Mouse (Mus musculus) brain, embryonic 14.5 days (tissue): ENCODE data around the gene Gm20662. TPM values are rescaled to one million over a fixed set of nuclear protein-coding genes. Genes with fewer than 3 reads are reported as not detected.

Source experiments
- DNase-seq: peaks from one replicate; pipeline ENCODE4 v3.0.0-alpha.2; 2011; ENCODE audit warnings: low read depth
- CTCF ChIP-seq: fragments of 200-500 bp; IDR thresholded peaks from 2 replicates; pipeline ENCODE4 v1.5.1; 2012; ENCODE audit warnings: inconsistent platforms, mild to moderate bottlenecking, moderate library complexity, borderline replicate concordance; ENCODE audit not compliant: insufficient read depth, insufficient read length; ENCODE audit errors: extremely low read depth
- POLR2A ChIP-seq: fragments of 200-500 bp; IDR thresholded peaks from 2 replicates; pipeline ENCODE4 v1.6.1; 2012; ENCODE audit warnings: mild to moderate bottlenecking, inconsistent platforms, borderline replicate concordance; ENCODE audit not compliant: poor library complexity, insufficient read depth, insufficient read length, severe bottlenecking; ENCODE audit errors: extremely low read depth
- polyA plus RNA-seq: library from polyadenylated mRNA; depleted of rRNA; stranded (reverse); fragments of >200 nt; gene quantifications from 2 replicates; pipeline ENCODE4 v1.2.3, GENCODE M21; 2012

The Gm20662 gene
- polyA plus RNA-seq, 1 experiment = 2.3 TPM

DNA sequence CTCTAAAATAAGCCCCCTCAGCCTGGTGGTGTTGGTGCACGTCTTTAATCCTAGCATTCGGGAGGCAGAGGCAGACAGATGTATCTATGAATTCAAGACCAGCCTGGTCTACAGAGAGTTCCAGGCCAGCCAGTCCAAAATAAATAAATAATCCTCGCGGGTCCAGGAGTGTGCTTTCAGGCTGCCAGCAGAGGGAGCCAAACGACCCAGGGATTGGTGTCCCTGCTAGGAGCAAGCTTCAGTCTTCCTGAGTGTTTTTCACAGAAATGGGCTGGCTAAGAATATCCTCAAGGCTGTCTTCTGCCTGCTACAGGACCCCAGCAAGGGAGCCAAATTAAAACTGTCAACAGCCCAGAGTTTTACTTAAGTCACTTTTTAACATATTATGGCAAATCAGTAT, 32.4 kb upstream of the Gm20662 start:
- DNase-seq = peak; percentile 86
- TF ChIP-seq CTCF (peak; percentile 96), POLR2A (no peak)

DNA sequence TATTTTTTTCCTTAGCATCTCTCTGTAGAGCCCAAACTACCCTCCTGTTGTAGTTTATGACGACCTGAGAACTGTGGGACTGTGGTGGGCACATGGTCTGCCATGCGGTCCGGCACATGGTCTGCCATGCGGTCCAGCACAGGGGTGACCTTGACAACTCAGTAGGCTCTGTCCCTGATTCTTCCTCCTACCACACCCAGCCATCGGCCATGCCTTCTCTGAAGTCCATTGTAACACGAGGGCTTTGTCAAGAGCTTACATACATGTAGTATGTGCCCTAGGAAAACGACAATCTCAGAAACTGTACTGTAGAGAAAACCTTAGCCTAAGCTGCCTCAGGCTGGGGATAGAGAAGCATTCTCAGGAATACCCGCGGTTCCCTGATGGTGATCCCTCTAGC, 31.5 kb upstream of the Gm20662 start:
- TF ChIP-seq CTCF (no peak), POLR2A (no peak)
- DNase-seq = no peak

DNA sequence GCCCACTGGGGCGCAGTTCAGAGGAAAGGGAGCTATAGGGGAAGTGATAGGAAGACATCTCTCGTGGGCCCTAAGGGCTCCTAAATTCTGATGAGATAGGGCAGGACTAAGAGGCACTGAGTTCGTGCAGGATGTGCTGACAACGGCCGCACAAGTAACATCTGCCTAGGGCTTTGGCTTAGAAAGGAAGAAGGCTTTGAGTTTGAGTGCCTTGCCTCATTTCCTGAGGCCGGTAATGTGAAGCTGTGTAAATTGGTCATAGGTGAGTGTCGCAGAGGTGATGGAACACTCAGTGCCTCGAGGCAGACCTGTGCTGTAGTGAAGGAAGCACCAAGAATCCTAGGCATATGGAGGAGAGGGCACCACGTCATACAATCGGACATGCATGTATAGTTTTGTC, 29.5 kb upstream of the Gm20662 start:
- no peak for DNase-seq

GRCm38 (mm10) chr9:107967437-107967836, 28.7 kb upstream of the Gm20662 start:
- TF ChIP-seq CTCF (no peak), POLR2A (no peak)
- no peak for DNase-seq

More for the DNA sequence above, 29.5 kb upstream of the Gm20662 start:
- TF ChIP-seq POLR2A (no peak), CTCF (no peak)

- DNase-seq = no peak
- TF ChIP-seq CTCF = no peak
- TF ChIP-seq POLR2A = no peak
Measured at GRCm38 (mm10) chr9:107968531-107968930, 27.6 kb upstream of the Gm20662 start.

- no peak for DNase-seq
Measured at GRCm38 (mm10) chr9:107970311-107970710, 25.8 kb upstream of the Gm20662 start.

DNA sequence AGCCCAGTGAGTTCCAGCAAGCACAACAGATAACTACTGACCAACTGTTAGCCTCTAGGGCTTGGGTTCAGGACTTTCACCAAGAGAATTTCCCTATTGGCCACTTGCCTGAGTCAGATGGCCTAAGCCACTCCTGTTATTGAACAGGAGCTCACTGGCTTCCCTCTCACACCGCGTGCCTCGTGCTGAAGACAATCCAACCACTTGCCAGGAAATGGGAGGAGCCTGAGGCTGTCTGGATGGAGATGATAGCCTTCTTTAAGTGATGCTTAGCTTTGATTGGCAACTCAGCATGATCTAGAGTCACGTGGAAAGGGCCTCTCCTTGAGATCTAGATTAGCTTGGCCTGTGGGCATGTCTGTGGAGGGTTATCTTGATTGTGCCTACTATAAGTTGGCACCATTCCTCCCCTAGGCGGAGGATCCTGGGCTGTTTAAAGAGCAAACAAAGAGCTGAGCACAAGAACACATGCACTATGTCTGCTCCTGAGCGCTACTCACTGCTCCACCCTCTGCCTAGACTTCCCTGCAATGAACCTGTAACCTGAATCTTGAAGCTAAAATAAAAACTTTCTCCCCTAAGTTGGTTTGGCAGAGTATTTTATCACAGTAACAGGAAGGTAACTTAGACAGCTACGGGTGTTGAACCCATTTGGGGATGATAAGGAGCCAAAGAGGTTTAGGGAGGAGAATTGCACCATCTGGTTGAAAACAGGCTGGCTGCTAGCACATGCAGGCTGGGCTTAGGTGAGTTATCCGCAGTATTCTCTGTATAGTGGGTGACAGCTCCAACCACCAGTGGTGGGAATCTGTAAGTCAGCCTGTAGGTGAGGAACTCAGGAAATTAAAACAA, 24.2 kb upstream of the Gm20662 start:
- no peak for TF ChIP-seq CTCF
- TF ChIP-seq POLR2A = no peak
- DNase-seq = no peak

More at GRCm38 (mm10) chr9:107970311-107970710, 25.8 kb upstream of the Gm20662 start:
- TF ChIP-seq CTCF (no peak), POLR2A (no peak)

GRCm38 (mm10) chr9:107974491-107975171, 21.5 kb upstream of the Gm20662 start:
- TF ChIP-seq CTCF (no peak), POLR2A (no peak)
- DNase-seq = no peak

- no peak for DNase-seq
- TF ChIP-seq CTCF (no peak), POLR2A (no peak)
Measured at GRCm38 (mm10) chr9:107975399-107976386, 20.5 kb upstream of the Gm20662 start, which contains the start of gene Uba7. TSS of gene Uba7 (plus strand) at chr9:107975505.

DNA sequence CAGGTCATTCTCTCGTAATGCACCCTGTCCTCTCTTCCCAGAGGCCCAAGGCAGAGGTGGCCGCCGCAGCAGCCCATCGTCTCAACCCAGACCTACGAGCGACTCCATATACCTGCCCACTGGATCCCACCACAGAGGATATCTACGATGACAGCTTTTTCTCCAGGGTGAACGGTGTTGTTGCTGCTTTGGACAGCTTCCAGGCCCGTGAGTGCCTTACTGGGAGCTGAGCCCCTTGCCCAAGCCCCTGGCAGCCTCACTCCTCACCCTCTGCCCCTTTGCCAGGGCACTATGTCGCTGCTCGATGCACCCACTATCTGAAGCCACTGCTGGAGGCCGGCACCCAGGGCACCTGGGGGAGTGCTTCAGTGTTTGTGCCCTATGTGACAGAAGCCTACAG, 17.3 kb upstream of the Gm20662 start:
- DNase-seq = no peak
- TF ChIP-seq CTCF (no peak), POLR2A (no peak)

DNA sequence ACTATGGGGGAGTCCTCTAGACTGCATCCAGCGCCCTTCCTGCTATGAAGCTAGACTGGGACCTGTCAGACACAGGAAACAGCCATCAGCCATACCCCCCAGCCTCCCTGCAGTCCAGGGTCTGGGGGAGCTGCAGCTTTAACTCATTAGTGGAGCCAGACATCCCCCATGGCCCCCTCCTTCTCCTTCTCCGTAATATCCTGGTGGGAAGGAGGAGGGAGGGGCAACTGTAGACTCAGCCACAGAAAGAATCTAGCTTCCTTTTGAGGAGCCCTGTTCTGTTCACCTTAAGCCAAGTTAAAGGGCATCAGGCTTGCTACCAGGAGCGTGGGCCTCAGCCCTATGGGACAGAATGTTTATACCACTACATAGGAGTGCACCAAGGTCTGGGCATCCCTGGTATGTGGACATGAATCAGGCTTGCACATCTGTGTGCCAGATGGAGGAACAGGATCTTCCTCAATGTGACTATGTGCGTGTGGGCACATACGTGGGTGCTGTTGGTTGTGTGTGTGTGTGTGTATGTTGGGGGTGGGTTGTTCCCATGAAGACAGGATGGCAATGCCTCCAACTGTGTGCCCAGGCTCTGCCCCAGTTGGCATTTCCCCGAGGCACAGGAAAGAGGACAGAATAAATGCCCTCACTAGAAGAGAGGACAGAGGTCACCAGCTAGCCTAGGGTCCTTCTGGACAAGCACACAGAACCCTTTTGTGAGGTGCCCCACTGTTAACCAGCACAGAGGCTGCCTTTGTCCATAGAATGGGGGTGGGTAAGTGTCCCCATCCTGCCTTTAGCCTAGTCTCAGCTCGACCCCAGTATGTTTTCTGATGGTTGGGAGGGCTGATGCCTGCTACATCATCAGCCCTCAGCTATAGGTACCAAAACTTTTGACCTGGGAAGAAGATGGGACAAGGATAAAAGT, 14.2 kb upstream of the Gm20662 start:
- TF ChIP-seq CTCF = no peak
- no peak for TF ChIP-seq POLR2A
- peak; percentile 12 for DNase-seq
